Mouse (Mus musculus) spleen, embryonic (tissue): ENCODE data around the gene Cdca7l.

ENCODE experiments used
- CTCF ChIA-PET: fragments of 350-600 bp; sonication (Branson Sonifier 250); formaldehyde crosslinking; loops from one replicate; lab custom pipeline; 2022; lab: Charles Lee

The Cdca7l gene

GRCm38 (mm10) chr12:117808355-117809326, 4.6 kb downstream of the Cdca7l start:
- CTCF ChIA-PET: no interaction called here

- CTCF ChIA-PET: no interaction called here
Measured at GRCm38 (mm10) chr12:117809327-117810017, 5.4 kb downstream of the Cdca7l start.

GRCm38 (mm10) chr12:117810074-117810473, 6.0 kb downstream of the Cdca7l start:
- CTCF ChIA-PET: no interaction called here

- CTCF ChIA-PET: interaction anchor here (0.5 to 0.9 kb wide), 4 partner anchors 12 to 417 kb away, joined by 3 to 6 read pairs (median 3); no protein-coding TSS in a partner anchor
Measured at GRCm38 (mm10) chr12:117820138-117820858, 16.2 kb downstream of the Cdca7l start.

GRCm38 (mm10) chr12:117820859-117821221, 16.8 kb downstream of the Cdca7l start:
- CTCF ChIA-PET: interaction anchor here (0.5 kb wide), 1 partner anchor 417 kb away, joined by 3 read pairs; no protein-coding TSS in a partner anchor

GRCm38 (mm10) chr12:117821394-117821793, 17.3 kb downstream of the Cdca7l start:
- CTCF ChIA-PET: no interaction called here

- CTCF ChIA-PET: interaction anchor here (0.7 kb wide), 1 partner anchor 144 kb away, joined by 3 read pairs; no protein-coding TSS in a partner anchor
Measured at GRCm38 (mm10) chr12:117828350-117828749, 24.3 kb downstream of the Cdca7l start.

GRCm38 (mm10) chr12:117831351-117831961, 27.4 kb downstream of the Cdca7l start:
- CTCF ChIA-PET: interaction anchor here (1.0 kb wide), 1 partner anchor 11 kb away, joined by 6 read pairs; no protein-coding TSS in a partner anchor

GRCm38 (mm10) chr12:117832190-117832589, 28.1 kb downstream of the Cdca7l start:
- CTCF ChIA-PET: interaction anchor here (1.0 kb wide), 1 partner anchor 12 kb away, joined by 6 read pairs; no protein-coding TSS in a partner anchor

- CTCF ChIA-PET: no interaction called here
Measured at GRCm38 (mm10) chr12:117834652-117835051, 30.6 kb downstream of the Cdca7l start.

GRCm38 (mm10) chr12:117835371-117835770, 31.3 kb downstream of the Cdca7l start:
- CTCF ChIA-PET: no interaction called here

GRCm38 (mm10) chr12:117837376-117837775, 33.3 kb downstream of the Cdca7l start:
- CTCF ChIA-PET: no interaction called here

GRCm38 (mm10) chr12:117840705-117841104, 36.6 kb downstream of the Cdca7l start:
- CTCF ChIA-PET: no interaction called here

- CTCF ChIA-PET: no interaction called here
Measured at GRCm38 (mm10) chr12:117842676-117843075, 38.6 kb downstream of the Cdca7l start.

GRCm38 (mm10) chr12:117843302-117844074, 39.4 kb downstream of the Cdca7l start:
- CTCF ChIA-PET: interaction anchor here (0.9 kb wide), 1 partner anchor 13 kb away, joined by 3 read pairs; no protein-coding TSS in a partner anchor

GRCm38 (mm10) chr12:117844075-117844408, 40.0 kb downstream of the Cdca7l start:
- CTCF ChIA-PET: no interaction called here

GRCm38 (mm10) chr12:117844917-117845316, 40.8 kb downstream of the Cdca7l start:
- CTCF ChIA-PET: no interaction called here

GRCm38 (mm10) chr12:117848621-117849020, 44.5 kb downstream of the Cdca7l start:
- CTCF ChIA-PET: no interaction called here

GRCm38 (mm10) chr12:117850472-117850871, 46.4 kb downstream of the Cdca7l start:
- CTCF ChIA-PET: no interaction called here

- CTCF ChIA-PET: interaction anchor here (0.7 to 1.0 kb wide), 3 partner anchors 58 to 467 kb away, joined by 3 read pairs; no protein-coding TSS in a partner anchor
Measured at GRCm38 (mm10) chr12:117853316-117853715, 49.2 kb downstream of the Cdca7l start.
